Mouse (Mus musculus) limb, embryonic 13.5 days (tissue): Measurements from ENCODE around the gene Tmem87a. TPM values are rescaled to one million over a fixed set of nuclear protein-coding genes. Genes with fewer than 3 reads are reported as not detected.

Experiments
- ATAC-seq: fragments of 200-750 bp; cut with Nextera tagmentation; 2 replicates; pipeline ENCODE4 v1.8.0; 2017; ENCODE audit warnings: low read depth, moderate number of reproducible peaks, moderate TSS enrichment; ENCODE audit not compliant: low FRiP score
- H3K27ac ChIP-seq: fragments of 300-500 bp; sonication (generic); 2 replicates; pipeline ENCODE4 v1.5.1; 2015; ENCODE audit warnings: inconsistent platforms, mild to moderate bottlenecking, moderate library complexity
- H3K27me3 ChIP-seq: fragments of 300-500 bp; sonication (generic); 2 replicates; pipeline ENCODE4 v1.6.1; 2015; ENCODE audit warnings: mild to moderate bottlenecking, inconsistent platforms
- H3K36me3 ChIP-seq: fragments of 300-500 bp; sonication (generic); 2 replicates; pipeline ENCODE4 v1.6.1; 2015; ENCODE audit warnings: inconsistent platforms, mild to moderate bottlenecking, moderate library complexity
- H3K4me1 ChIP-seq: fragments of 300-500 bp; sonication (generic); 2 replicates; pipeline ENCODE4 v1.6.1; 2015; ENCODE audit warnings: inconsistent platforms
- H3K4me2 ChIP-seq: fragments of 300-500 bp; sonication (generic); replicated peaks from 2 replicates; pipeline ENCODE4 v1.6.1; 2015; ENCODE audit warnings: inconsistent platforms, mild to moderate bottlenecking, moderate library complexity
- H3K4me3 ChIP-seq: fragments of 300-500 bp; sonication (generic); 2 replicates; pipeline ENCODE4 v1.5.1; 2015; ENCODE audit warnings: moderate library complexity, mild to moderate bottlenecking, inconsistent platforms
- H3K9ac ChIP-seq: fragments of 300-500 bp; sonication (generic); 2 replicates; pipeline ENCODE4 v1.6.1; 2015; ENCODE audit warnings: mild to moderate bottlenecking, inconsistent platforms
- H3K9me3 ChIP-seq: fragments of 300-500 bp; sonication (generic); 2 replicates; pipeline ENCODE4 v1.6.1; 2016; ENCODE audit warnings: inconsistent platforms
- WGBS: fragments of 180-500 bp; shearing (Covaris S2); methylation state at CpG from one replicate; pipeline ENCODE4 v1.1.7; 2015; 5-methylcytosine and 5-hydroxymethylcytosine counted together
- polyA plus RNA-seq: library from polyadenylated mRNA; unstranded; fragments of >200 nt; fragmentation: Nextera tagmentation; extraction: Ambion mirVana; gene quantifications from 2 replicates; pipeline ENCODE4 v1.2.1, GENCODE M21; 2015

Gene Tmem87a
- polyA plus RNA-seq = 8.9 and 13.0 TPM in 2 replicates

DNA sequence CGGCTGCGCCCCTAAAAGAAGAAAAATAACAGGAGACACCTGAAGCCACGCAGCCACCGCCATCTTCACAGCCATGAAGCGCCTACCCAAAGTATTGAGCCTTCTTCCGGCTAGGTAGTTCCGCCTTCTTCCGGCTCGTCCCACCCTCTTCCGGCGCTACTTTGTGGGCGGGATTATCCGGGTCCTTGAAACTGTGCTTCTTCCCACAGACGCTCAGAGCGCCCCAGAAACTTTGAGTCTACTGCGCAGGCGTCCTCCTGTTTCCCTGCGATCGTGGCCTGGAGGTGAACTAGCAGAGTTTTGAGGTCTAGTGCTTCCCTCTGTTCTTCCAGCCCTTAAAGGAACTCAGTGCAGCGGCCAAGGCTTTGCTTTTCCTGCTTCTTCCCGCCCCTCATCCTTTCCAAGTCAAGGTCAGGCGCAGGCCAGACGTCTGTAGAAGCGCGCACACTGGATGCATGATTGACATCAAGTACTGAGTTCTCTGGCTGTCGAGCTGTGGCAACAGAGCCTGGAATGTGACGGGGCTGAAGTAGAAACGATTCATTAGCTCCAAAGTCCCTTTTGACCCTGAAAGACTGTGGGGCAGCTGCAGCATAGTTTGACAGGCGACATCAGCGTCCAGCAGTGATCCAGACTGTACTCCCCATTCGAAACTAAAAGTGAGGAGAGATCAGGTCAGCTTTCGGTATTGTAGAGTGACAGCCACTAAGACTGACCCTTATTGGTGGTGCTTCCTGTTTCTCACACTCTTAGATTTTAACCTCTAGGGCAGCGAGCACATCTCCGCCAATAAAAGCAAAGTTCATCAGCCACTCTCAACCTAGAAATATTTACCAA lies at the start of gene Tmem87a:
Tmem87a (minus strand) TSS at position 128 of the 837 bp plus-strand sequence.
- peak within 1 kb of the TSS; percentile 80 for H3K4me3 ChIP-seq
- H3K9me3 ChIP-seq = peaks cover 9% of the 10 kb centered on the region; the same call in 1 of the 2 replicates
- H3K27ac ChIP-seq = peak within 1 kb of the TSS; percentile 96
- H3K4me2 ChIP-seq = peak within 1 kb of the TSS; percentile 76
- ATAC-seq = peak; percentile 99
- WGBS = under 1% methylated on average over 34 of the region's 34 CpGs
- peaks cover 14% of the 10 kb centered on the region for H3K4me1 ChIP-seq
- peaks cover 3% of the 10 kb centered on the region; the same call in 1 of the 2 replicates for H3K36me3 ChIP-seq
- no peaks in the 10 kb centered on the region for H3K27me3 ChIP-seq
- peak within 1 kb of the TSS; percentile 83 for H3K9ac ChIP-seq

DNA sequence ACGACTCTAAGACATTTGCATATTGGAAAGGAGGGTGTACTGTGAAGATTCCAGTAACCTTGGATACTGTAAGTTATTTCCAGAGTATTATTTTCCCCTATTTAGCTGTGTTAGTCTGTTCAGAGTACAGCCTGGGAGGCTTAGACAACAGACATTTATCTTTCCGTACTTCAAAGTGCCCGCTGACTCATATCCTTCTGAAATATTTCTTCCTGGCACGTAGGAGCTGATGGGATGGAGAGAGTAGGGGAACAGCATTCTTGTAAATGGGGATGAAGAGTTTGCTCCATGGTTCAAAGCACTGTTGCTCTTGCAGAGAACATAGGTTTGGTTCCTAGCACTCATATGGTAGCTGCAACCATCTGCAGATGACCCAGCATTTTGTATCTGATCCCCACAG lies 48.7 kb upstream of the Tmem87a start:
- H3K4me2 ChIP-seq = no peak overlapping the region
- ATAC-seq = no peak
- H3K4me1 ChIP-seq = no peaks in the 10 kb centered on the region
- H3K36me3 ChIP-seq = no peaks in the 10 kb centered on the region
- no peak overlapping the region for H3K27ac ChIP-seq
- peaks cover 4% of the 10 kb centered on the region; the same call in 1 of the 2 replicates for H3K9me3 ChIP-seq
- 85% methylated on average over 4 of the region's 4 CpGs for WGBS
- no peaks in the 10 kb centered on the region for H3K27me3 ChIP-seq
- no peak overlapping the region for H3K9ac ChIP-seq
- H3K4me3 ChIP-seq = no peak overlapping the region

DNA sequence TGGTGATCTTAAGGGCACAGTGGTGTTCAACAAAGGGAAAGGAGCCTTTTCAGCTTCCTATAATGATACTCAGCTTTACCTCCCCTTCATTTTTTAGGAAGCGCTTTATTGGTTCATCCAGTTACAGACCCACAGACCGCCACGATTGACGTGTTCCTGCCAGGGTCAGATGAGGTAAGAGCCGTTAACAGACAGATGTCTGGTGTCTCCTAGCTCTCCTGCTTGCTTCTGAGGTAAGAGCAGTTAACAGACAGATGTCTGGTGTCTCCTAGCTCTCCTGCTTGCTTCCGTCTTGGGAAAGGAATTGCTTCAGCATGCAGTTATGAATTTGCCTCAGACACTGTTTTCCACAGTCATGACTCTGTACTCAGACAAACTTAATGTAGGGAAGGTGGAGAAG lies 46.8 kb upstream of the Tmem87a start:
- H3K4me3 ChIP-seq = no peak overlapping the region
- no peaks in the 10 kb centered on the region for H3K4me1 ChIP-seq
- no peak overlapping the region for H3K27ac ChIP-seq
- no peaks in the 10 kb centered on the region for H3K36me3 ChIP-seq
- ATAC-seq = no peak
- no peak overlapping the region for H3K9ac ChIP-seq
- H3K4me2 ChIP-seq = no peak overlapping the region
- 60% methylated on average over 6 of the region's 6 CpGs for WGBS
- H3K9me3 ChIP-seq = peaks cover 4% of the 10 kb centered on the region; the same call in 1 of the 2 replicates
- no peaks in the 10 kb centered on the region for H3K27me3 ChIP-seq

DNA sequence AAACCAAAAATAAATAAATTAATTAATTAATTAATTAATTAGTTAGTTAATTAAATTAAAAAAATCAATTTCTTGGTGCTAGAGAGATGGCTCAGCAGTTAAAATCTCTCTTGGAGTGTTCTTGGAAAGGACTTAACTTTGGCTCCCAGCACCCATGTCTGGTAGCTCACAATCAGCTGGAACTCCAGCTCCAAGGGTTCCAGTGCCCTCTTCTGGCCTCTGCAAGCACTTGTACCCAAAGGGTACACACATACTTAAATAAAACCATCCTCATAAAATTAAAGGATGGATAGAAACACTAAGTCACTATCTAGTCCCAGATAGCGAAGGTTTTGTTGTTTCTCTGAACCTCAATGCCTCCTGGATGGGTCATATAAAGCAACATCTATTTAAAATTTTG lies 43.4 kb upstream of the Tmem87a start:
- H3K4me2 ChIP-seq = no peak overlapping the region
- ATAC-seq = no peak
- WGBS = 94% methylated on average over 1 of the region's 1 CpGs
- no peaks in the 10 kb centered on the region for H3K36me3 ChIP-seq
- no peak overlapping the region for H3K9ac ChIP-seq
- H3K4me3 ChIP-seq = no peak overlapping the region
- H3K4me1 ChIP-seq = no peaks in the 10 kb centered on the region
- H3K9me3 ChIP-seq = no peaks in the 10 kb centered on the region
- no peaks in the 10 kb centered on the region for H3K27me3 ChIP-seq
- H3K27ac ChIP-seq = no peak overlapping the region

DNA sequence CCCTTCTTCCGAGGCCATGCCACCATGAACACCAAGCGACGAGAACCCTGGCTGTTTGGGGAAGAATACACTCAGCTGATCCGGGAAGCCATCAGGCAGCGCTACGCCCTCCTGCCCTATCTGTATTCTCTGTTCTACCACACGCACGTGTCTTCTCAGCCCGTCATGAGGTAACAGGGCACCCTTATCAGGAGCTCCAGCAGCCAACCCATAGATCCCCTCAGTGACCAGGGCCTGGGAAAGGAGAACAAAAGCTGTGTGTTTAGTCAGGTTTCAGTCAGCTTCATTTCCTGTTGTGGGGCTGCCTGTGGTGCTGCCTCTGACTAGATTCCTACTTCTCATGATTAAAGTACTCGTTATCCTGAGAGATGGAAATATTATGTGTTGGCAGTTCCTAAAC lies 42.5 kb upstream of the Tmem87a start:
- ATAC-seq = no peak
- Histone ChIP-seq H3K9ac (no peak overlapping the region), H3K4me2 (no peak overlapping the region), H3K27ac (no peak overlapping the region), H3K36me3 (no peaks in the 10 kb centered on the region), H3K9me3 (no peaks in the 10 kb centered on the region), H3K4me1 (no peaks in the 10 kb centered on the region), H3K4me3 (no peak overlapping the region), H3K27me3 (no peaks in the 10 kb centered on the region)
- 77% methylated on average over 10 of the region's 10 CpGs for WGBS

DNA sequence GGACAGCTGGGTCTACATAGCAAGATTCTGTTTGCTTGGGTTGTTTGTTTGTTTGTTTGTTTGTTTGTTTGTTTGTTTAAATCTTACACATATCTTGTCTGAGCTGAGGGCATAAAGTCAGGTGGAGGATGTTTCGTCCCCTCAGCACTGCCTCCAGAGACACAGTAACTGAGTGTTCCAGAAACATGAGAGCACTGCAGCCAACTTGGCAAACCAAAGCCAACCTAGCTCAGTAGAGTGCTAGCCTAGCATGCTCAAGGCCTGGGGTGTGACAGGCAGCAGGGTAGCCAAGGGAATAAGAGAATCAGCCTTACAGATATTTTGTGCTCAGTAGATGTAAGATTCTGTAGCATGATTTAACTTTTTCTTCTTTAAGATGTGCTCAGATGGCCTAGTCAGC lies 40.6 kb upstream of the Tmem87a start:
- H3K4me1 ChIP-seq = no peaks in the 10 kb centered on the region
- H3K27ac ChIP-seq = no peak overlapping the region
- no peak overlapping the region for H3K9ac ChIP-seq
- WGBS = 94% methylated on average over 1 of the region's 1 CpGs
- H3K9me3 ChIP-seq = no peaks in the 10 kb centered on the region
- no peaks in the 10 kb centered on the region for H3K27me3 ChIP-seq
- H3K4me3 ChIP-seq = no peak overlapping the region
- H3K4me2 ChIP-seq = no peak overlapping the region
- no peak for ATAC-seq
- no peaks in the 10 kb centered on the region for H3K36me3 ChIP-seq

DNA sequence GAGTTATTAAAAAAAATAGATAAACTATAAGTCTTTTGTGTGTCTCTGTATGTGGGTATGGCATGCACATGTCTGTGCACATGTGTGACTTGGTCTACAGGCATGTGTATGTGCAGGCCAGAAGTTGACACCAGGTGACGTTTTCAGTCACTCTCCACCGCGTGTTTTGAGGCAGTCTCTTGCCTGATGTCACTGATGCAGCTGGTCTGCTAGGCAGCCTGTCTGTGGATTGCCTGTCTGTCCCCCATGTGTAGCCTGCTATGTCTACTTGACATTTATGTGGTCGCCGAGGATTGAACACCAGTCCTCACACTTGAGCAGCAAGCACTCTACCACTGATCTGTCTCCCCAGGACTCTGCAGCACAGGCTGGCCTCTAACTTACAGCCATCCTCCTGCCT lies 20.5 kb upstream of the Tmem87a start:
- Histone ChIP-seq H3K27ac (no peak overlapping the region), H3K4me2 (no peak overlapping the region), H3K4me3 (no peak overlapping the region), H3K9ac (no peak overlapping the region), H3K27me3 (no peaks in the 10 kb centered on the region), H3K36me3 (no peaks in the 10 kb centered on the region), H3K9me3 (no peaks in the 10 kb centered on the region), H3K4me1 (no peaks in the 10 kb centered on the region)
- WGBS = 84% methylated on average over 5 of the region's 5 CpGs
- no peak for ATAC-seq

DNA sequence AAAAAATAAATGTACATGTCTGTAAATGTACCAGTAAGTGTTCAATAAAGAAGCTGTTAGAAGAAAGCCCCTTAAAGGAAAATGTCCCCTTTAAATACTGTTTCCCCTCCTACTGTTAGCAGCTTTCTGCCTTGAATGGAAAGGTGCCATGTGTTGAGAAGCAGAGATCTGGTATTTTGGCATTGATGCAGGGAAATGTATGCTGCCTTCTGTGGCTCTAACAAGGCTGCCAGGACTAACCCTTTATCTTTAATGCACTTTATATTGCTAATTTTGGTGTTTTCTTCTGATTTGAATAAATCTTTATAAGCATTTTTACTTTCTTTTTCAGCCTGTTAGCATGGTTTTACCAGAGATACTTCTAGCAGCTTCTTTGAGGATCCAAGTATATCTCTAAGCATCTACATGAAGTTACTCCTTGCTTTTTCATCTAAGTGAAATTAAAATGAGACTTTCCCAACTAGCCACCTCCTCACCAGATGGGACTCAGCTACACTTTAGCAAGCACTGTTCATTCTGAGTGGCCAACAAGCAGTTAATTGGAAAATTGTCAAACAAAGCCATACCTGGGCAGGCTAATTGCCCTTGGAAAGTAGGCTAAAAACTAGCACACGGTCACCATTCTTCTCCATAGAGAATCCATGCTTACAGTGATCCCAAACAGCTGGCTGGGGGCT lies 11.0 kb upstream of the Tmem87a start:
- ATAC-seq = no peak
- Histone ChIP-seq H3K4me1 (no peaks in the 10 kb centered on the region), H3K9me3 (no peaks in the 10 kb centered on the region), H3K27ac (no peak overlapping the region), H3K4me3 (no peak overlapping the region), H3K9ac (no peak overlapping the region), H3K27me3 (no peaks in the 10 kb centered on the region), H3K4me2 (no peak overlapping the region), H3K36me3 (peaks cover 3% of the 10 kb centered on the region; the same call in 1 of the 2 replicates)
- WGBS = 58% methylated on average over 1 of the region's 1 CpGs

DNA sequence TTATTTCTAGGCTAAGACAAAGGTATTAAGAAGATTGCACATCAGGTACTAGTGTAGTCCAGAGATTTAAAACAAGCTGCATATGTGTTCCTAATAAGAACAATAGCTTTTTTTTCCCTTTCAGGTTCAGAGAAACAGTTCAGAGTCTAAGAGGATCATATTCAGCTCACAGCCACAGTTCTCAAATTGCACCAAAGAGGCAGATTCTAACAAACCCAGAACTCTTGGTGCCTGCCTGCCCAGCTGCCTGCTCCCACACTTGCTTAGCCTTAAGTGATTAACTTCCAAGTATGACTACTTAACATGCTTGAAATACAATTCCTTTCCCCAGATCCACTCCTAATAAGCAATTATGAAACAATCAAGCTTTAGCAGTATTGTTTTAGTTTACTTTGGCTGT lies 10.2 kb upstream of the Tmem87a start:
- ATAC-seq = no peak
- H3K9me3 ChIP-seq = no peaks in the 10 kb centered on the region
- H3K4me1 ChIP-seq = no peaks in the 10 kb centered on the region
- no peak overlapping the region for H3K4me3 ChIP-seq
- H3K27ac ChIP-seq = no peak overlapping the region
- no peak overlapping the region for H3K4me2 ChIP-seq
- H3K27me3 ChIP-seq = no peaks in the 10 kb centered on the region
- no peak overlapping the region for H3K9ac ChIP-seq
- H3K36me3 ChIP-seq = peaks cover 3% of the 10 kb centered on the region; the same call in 1 of the 2 replicates

DNA sequence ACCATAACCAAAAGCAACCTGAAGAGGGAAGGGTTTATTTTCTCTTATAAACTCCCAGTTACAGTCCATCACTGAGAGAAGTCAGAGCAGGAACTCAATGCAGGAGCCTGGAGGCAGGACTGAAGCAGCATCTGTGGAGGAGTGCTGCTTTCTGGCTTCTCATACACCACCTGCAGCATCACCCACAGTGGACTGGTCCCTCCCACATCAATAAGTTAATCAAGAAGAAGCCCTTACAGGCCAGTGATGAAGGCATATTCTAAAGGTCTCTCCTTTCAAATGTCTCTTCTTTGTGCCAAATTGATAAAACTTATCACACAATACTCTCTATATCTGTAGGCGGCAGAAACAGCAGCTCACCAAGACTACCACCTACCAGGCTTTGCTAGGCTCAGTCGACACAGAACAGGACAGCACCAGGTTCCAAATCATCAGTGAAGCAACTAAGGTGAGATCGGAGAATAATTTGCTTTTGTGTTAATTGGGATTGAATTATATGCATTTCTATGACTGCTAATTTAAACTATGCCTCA lies 7.2 kb upstream of the Tmem87a start:
- H3K36me3 ChIP-seq = peaks cover 3% of the 10 kb centered on the region; the same call in 1 of the 2 replicates
- 90% methylated on average over 3 of the region's 3 CpGs for WGBS
- no peaks in the 10 kb centered on the region for H3K4me1 ChIP-seq
- H3K27ac ChIP-seq = no peak overlapping the region
- no peak overlapping the region for H3K4me3 ChIP-seq
- H3K9me3 ChIP-seq = peaks cover 9% of the 10 kb centered on the region; the same call in 1 of the 2 replicates
- H3K27me3 ChIP-seq = no peaks in the 10 kb centered on the region
- H3K9ac ChIP-seq = no peak overlapping the region
- no peak overlapping the region for H3K4me2 ChIP-seq
- no peak for ATAC-seq

DNA sequence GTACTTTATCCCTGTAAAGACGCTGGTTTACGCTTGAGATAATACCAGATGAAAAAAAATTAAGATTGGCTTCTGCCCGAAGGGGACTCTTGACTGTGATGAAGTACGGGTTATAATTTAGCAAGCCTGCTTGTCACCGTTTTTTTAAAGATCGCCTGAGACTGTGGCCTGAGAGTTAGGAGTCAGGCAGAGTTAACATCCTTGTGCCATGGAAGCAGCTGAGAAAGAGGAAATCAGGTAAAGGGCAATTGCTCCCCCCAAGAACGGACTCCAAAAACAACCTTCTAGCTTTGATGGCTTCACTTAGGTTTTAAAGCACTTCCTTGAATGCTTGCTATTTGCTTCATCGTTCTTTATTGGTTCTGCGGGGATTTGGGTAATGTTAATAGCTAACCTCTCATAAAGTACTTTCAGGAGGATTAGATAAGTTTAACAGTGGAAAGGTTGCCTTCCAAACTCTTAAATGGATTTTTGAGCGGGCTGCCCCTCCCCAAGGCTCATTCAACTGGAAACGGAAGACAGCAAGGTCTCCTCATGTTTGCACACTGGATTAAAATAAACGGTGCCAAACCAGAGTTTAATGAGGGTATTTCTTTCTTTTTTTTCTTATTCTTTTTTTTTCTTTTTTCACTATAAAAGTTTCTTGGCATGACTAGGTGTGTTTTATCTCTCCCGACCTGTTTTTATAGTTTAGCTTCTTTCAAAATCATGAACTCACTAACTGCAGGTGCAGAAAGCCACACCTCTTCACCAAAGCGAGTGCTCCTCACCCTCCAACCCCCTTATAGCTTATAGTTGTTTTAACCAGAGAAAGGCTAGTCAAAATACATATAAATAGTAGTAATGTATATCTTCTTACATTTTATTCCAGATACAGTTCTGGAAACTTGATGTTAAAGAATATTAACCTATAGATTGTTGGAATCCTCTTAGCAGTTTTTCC lies 1.2 kb upstream of the Tmem87a start:
- H3K4me1 ChIP-seq = peaks cover 14% of the 10 kb centered on the region
- H3K4me3 ChIP-seq = peak overlapping the region; percentile 80
- peak overlapping the region; percentile 96 for H3K27ac ChIP-seq
- H3K27me3 ChIP-seq = no peaks in the 10 kb centered on the region
- peak overlapping the region; percentile 83 for H3K9ac ChIP-seq
- 23% methylated on average over 14 of the region's 14 CpGs for WGBS
- peaks cover 3% of the 10 kb centered on the region; the same call in 1 of the 2 replicates for H3K36me3 ChIP-seq
- ATAC-seq = no peak
- H3K9me3 ChIP-seq = peaks cover 9% of the 10 kb centered on the region; the same call in 1 of the 2 replicates
- peak overlapping the region; percentile 76 for H3K4me2 ChIP-seq
